In the genomic region with DNA sequence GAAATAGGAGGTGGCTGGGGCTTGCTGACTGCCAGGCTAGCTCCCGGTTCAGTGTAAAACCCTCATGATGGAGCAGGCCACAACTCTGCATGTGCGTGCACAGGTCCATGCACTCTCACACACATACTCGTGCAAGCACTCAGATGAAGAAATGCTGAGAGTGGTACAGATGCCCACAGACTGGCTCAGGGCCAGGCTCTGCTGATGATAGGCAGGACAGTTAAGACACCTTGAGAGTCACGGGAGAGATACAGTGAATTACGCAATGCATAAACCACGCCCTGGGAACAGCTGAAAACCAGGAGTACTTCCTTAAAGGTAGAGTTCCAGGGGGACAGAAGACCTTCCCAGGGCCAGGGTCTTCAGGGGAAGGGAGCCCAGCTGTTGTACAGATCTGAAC, we compare ENCODE assay signal across 30 mouse cellular contexts. TPM values are rescaled to one million over a fixed set of nuclear protein-coding genes. Genes with fewer than 3 reads are reported as not detected.
"Had no signal": no experiment of that assay in that cellular context is flagged by ENCODE, and none has a peak within 500 bp of the region (broad histone marks: within the 10 kb centered on the region; RNA-seq: fewer than 3 reads in every experiment).

No protein-coding gene starts in this region.

- DNase-seq: cerebellum, adult 2 months; cerebellum, adult 8-10 months; cerebellum, adult 9-10 months; cerebellum, adult 9-11 months; cerebellum, postnatal 10 days; cerebellum, postnatal 14 days; cerebellum, postnatal 25 days; cerebellum, postnatal 36 days; embryo, embryonic 11 days; forebrain, postnatal 0 days; gastrocnemius, adult 2 months; gastrocnemius, postnatal 10 days; gastrocnemius, postnatal 14 days; gastrocnemius, postnatal 36 days; heart, adult 11 months; heart, adult 18-20 months; heart, adult 2 months had no signal

- ATAC-seq: forebrain, embryonic 13.5 days; forebrain, embryonic 14.5 days; forebrain, embryonic 15.5 days; forebrain, embryonic 16.5 days; forebrain, postnatal 0 days had no signal

- H3K9ac ChIP-seq: embryonic facial prominence, embryonic 12.5 days; embryonic facial prominence, embryonic 13.5 days; embryonic facial prominence, embryonic 15.5 days; forebrain, embryonic 12.5 days; forebrain, embryonic 13.5 days; forebrain, embryonic 15.5 days; forebrain, postnatal 0 days had no signal

- H3K4me3 ChIP-seq: embryonic facial prominence, embryonic 10.5 days; embryonic facial prominence, embryonic 12.5 days; embryonic facial prominence, embryonic 13.5 days; embryonic facial prominence, embryonic 15.5 days; erythroblast, embryonic 14.5 days; forebrain, embryonic 10.5 days; forebrain, embryonic 12.5 days; forebrain, embryonic 13.5 days; forebrain, embryonic 15.5 days; gastrocnemius, adult 2 months; heart, adult 2 months had no signal

- H3K4me2 ChIP-seq: embryonic facial prominence, embryonic 12.5 days; embryonic facial prominence, embryonic 13.5 days; embryonic facial prominence, embryonic 15.5 days; forebrain, embryonic 12.5 days; forebrain, embryonic 13.5 days; forebrain, embryonic 15.5 days had no signal

- H3K27me3 ChIP-seq: embryonic facial prominence, embryonic 12.5 days; embryonic facial prominence, embryonic 13.5 days; embryonic facial prominence, embryonic 15.5 days; forebrain, embryonic 13.5 days; forebrain, embryonic 15.5 days had no signal

- H3K9me3 ChIP-seq: embryonic facial prominence, embryonic 10.5 days; embryonic facial prominence, embryonic 12.5 days; embryonic facial prominence, embryonic 13.5 days; embryonic facial prominence, embryonic 15.5 days; forebrain, embryonic 10.5 days; forebrain, embryonic 12.5 days; forebrain, embryonic 13.5 days; forebrain, embryonic 15.5 days had no signal

- H3K27ac ChIP-seq: embryonic facial prominence, embryonic 10.5 days; embryonic facial prominence, embryonic 12.5 days; embryonic facial prominence, embryonic 13.5 days; embryonic facial prominence, embryonic 15.5 days; forebrain, embryonic 10.5 days; forebrain, embryonic 12.5 days; forebrain, embryonic 13.5 days; forebrain, embryonic 15.5 days; gastrocnemius, adult 2 months; heart, adult 2 months had no signal

RNA-seq across cellular contexts. Expression of a gene that starts 46.0 kb away (rescaled TPM):
- total RNA-seq: common myeloid progenitor, adult 5-6 weeks; granulocyte monocyte progenitor cell, adult 5-6 weeks had no signal
- polyA plus RNA-seq: erythroblast, embryonic 14.5 days had no signal
